Comparison of ENCODE assay signal across 8 mouse cellular contexts in the genomic region with DNA sequence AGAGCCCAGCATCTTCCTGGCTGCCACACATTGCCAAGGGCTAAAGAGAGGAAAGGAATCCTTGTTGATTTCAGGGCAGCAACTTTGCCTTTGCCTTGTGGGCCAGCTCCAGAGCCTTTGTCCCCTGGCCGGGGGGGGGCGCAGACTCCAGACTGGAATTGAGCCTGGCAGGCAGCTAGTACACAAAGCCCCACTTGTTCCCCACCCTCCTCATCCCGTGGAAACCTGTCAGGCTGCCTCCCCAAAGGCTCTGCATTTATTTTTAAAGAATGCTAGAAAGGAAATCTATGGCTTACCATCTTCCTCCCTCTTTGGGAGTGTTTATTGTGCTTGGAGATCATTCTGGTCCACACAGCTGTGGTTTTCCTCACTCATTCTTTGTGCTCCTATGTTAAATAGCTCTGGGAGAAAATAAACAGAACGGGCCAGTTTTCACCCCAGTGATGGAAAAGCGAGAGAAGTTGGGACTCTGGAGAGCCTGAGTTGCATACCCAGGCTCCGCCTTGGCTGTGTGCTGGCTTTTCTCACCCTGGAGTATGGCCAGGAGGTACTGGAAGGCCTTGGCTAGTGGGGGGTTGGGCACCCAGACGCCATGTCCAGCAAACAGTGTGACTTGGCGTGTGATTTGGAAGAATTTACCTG. TPM values are rescaled to one million over a fixed set of nuclear protein-coding genes. Genes with fewer than 3 reads are reported as not detected.
DNase-seq lines count a peak whose midpoint lies in the region; ATAC-seq lines count a peak whose summit lies in the region.

No protein-coding gene starts in this region.

- WGBS in limb, embryonic 11.5 days = 36% methylated on average over 8 of the region's 8 CpGs
- WGBS in neural tube, embryonic 13.5 days = 30% methylated on average over 8 of the region's 8 CpGs

- peak; percentile 47 for DNase-seq in adrenal gland, adult 2 months
- no peak for DNase-seq in adrenal gland, adult (ENCODE audit: inconsistent age in 2 of 2, low spot score in 1 of 2)
- DNase-seq in right cerebral cortex, postnatal 4 days = peak; percentile 46
- no peak for DNase-seq in right cerebral cortex, postnatal 36 days (ENCODE audit: low spot score in 2 of 2)
- peak; percentile 64 for DNase-seq in limb, embryonic 11.5 days (ENCODE audit: low spot score)
- no peak for DNase-seq in ovary, postnatal 10 days (ENCODE audit: low spot score)
- DNase-seq in kidney, postnatal 25 days = no peak

- H3K36me3 ChIP-seq in limb, embryonic 11.5 days (ENCODE audit: control insufficient read depth, insufficient read depth, low read length) = no peaks in the 10 kb centered on the region
- no peaks in the 10 kb centered on the region for H3K36me3 ChIP-seq in neural tube, embryonic 13.5 days

- H3K4me2 ChIP-seq in limb, embryonic 11.5 days (ENCODE audit: low read depth, severe bottlenecking) = no peak overlapping the region; the same call in 1 of the 2 replicates
- no peak overlapping the region for H3K4me2 ChIP-seq in neural tube, embryonic 13.5 days

- H3K27ac ChIP-seq in limb, embryonic 11.5 days (replicated peaks; ENCODE audit: low read depth, low read length) = peak overlapping the region; percentile 55
- peak overlapping the region; percentile 82 for H3K27ac ChIP-seq in neural tube, embryonic 13.5 days (replicated peaks)

- H3K27me3 ChIP-seq in limb, embryonic 11.5 days (ENCODE audit: control insufficient read depth, insufficient read depth, low read length) = no peaks in the 10 kb centered on the region
- H3K27me3 ChIP-seq in neural tube, embryonic 13.5 days = no peaks in the 10 kb centered on the region

- peaks cover 28% of the 10 kb centered on the region for H3K4me1 ChIP-seq in limb, embryonic 11.5 days (ENCODE audit: control insufficient read depth, insufficient read depth, low read length)
- peaks cover 29% of the 10 kb centered on the region for H3K4me1 ChIP-seq in neural tube, embryonic 13.5 days (replicated peaks)

- ATAC-seq in limb, embryonic 11.5 days (ENCODE audit: insufficient number of reproducible peaks, low FRiP score, low TSS enrichment, low read depth) = peak; percentile 39; the same call in 1 of the 2 replicates
- peak; percentile 85 for ATAC-seq in neural tube, embryonic 13.5 days (ENCODE audit: low read depth)

- no peaks in the 10 kb centered on the region; the same call in 1 of the 2 replicates for H3K9me3 ChIP-seq in limb, embryonic 11.5 days (ENCODE audit: control insufficient read depth, low read length)
- no peaks in the 10 kb centered on the region for H3K9me3 ChIP-seq in neural tube, embryonic 13.5 days

- no peak overlapping the region for H3K4me3 ChIP-seq in limb, embryonic 11.5 days (ENCODE audit: low read depth, low read length)
- H3K4me3 ChIP-seq in neural tube, embryonic 13.5 days = no peak overlapping the region

- H3K9ac ChIP-seq in limb, embryonic 11.5 days (ENCODE audit: low read length) = no peak overlapping the region
- 0 out of 2 replicates have a peak overlapping the region, but pooled peaks have one; percentile 17 for H3K9ac ChIP-seq in neural tube, embryonic 13.5 days

RNA-seq across cellular contexts. Expression of a gene that starts 41.2 kb away (rescaled TPM):
- total RNA-seq in adrenal gland, adult 2 months (2021) = 10 to 100 TPM; 22.3 to 29.4 TPM
- polyA plus RNA-seq in adrenal gland, adult 2 months (2012; rRNA removed) = 5.3 and 6.5 TPM in 2 replicates
- 8.3 and 8.4 TPM in 2 replicates for polyA plus RNA-seq in limb, embryonic 11.5 days (2014; fragmentation: Nextera tagmentation; extraction: Ambion mirVana)
- polyA plus RNA-seq in neural tube, embryonic 13.5 days (2015; fragmentation: Nextera tagmentation; extraction: Ambion mirVana) = 7.9 and 9.2 TPM in 2 replicates

Comparison
In these comparisons a context has a peak if more than half of its experiments do, and no peak if none do; other contexts are left out.
1. DNase-seq: peak in adrenal gland, adult 2 months (single experiment), right cerebral cortex, postnatal 4 days (single experiment) and limb, embryonic 11.5 days (single experiment); none in adrenal gland, adult (0 of 2), right cerebral cortex, postnatal 36 days (0 of 2), ovary, postnatal 10 days (single experiment) and kidney, postnatal 25 days (0 of 2).